Mouse (Mus musculus) kidney, adult 2 months (tissue): ENCODE results near the gene Pacs1.

Experiments used
- CTCF ChIP-seq: fragments of 200-500 bp; conservative IDR thresholded peaks from 2 replicates; pipeline ENCODE4 v1.5.1; 2011; ENCODE audit warnings: low read depth, mild to moderate bottlenecking, control low read depth, low read length, moderate library complexity, mixed read lengths; ENCODE audit not compliant: insufficient read depth, insufficient read length
- POLR2A ChIP-seq: fragments of 200-500 bp; IDR thresholded peaks from one replicate; pipeline ENCODE4 v1.6.1; 2011; ENCODE audit warnings: low read depth, low read length, control low read depth

GRCm38 (mm10) chr19:5084834-5085144, 188.1 kb downstream of the Pacs1 start:
- TF ChIP-seq POLR2A (no peak), CTCF (no peak)
